Mouse (Mus musculus) limb, embryonic 13.5 days (tissue): ENCODE results near the gene Pdgfd. TPM values are rescaled to one million over a fixed set of nuclear protein-coding genes. Genes with fewer than 3 reads are reported as not detected.
A peak's percentile ranks its signal among the peaks of the same experiment; 100 is the strongest.

Experiments used
- ATAC-seq: fragments of 200-750 bp; cut with Nextera tagmentation; 2 replicates; pipeline ENCODE4 v1.8.0; 2017; ENCODE audit warnings: low read depth, moderate number of reproducible peaks, moderate TSS enrichment; ENCODE audit not compliant: low FRiP score
- H3K27ac ChIP-seq: fragments of 300-500 bp; sonication (generic); 2 replicates; pipeline ENCODE4 v1.5.1; 2015; ENCODE audit warnings: inconsistent platforms, mild to moderate bottlenecking, moderate library complexity
- H3K27me3 ChIP-seq: fragments of 300-500 bp; sonication (generic); 2 replicates; pipeline ENCODE4 v1.6.1; 2015; ENCODE audit warnings: mild to moderate bottlenecking, inconsistent platforms
- H3K36me3 ChIP-seq: fragments of 300-500 bp; sonication (generic); 2 replicates; pipeline ENCODE4 v1.6.1; 2015; ENCODE audit warnings: inconsistent platforms, mild to moderate bottlenecking, moderate library complexity
- H3K4me1 ChIP-seq: fragments of 300-500 bp; sonication (generic); 2 replicates; pipeline ENCODE4 v1.6.1; 2015; ENCODE audit warnings: inconsistent platforms
- H3K4me2 ChIP-seq: fragments of 300-500 bp; sonication (generic); replicated peaks from 2 replicates; pipeline ENCODE4 v1.6.1; 2015; ENCODE audit warnings: inconsistent platforms, mild to moderate bottlenecking, moderate library complexity
- H3K4me3 ChIP-seq: fragments of 300-500 bp; sonication (generic); 2 replicates; pipeline ENCODE4 v1.5.1; 2015; ENCODE audit warnings: moderate library complexity, mild to moderate bottlenecking, inconsistent platforms
- H3K9ac ChIP-seq: fragments of 300-500 bp; sonication (generic); 2 replicates; pipeline ENCODE4 v1.6.1; 2015; ENCODE audit warnings: mild to moderate bottlenecking, inconsistent platforms
- H3K9me3 ChIP-seq: fragments of 300-500 bp; sonication (generic); 2 replicates; pipeline ENCODE4 v1.6.1; 2016; ENCODE audit warnings: inconsistent platforms
- WGBS: fragments of 180-500 bp; shearing (Covaris S2); methylation state at CpG from one replicate; pipeline ENCODE4 v1.1.7; 2015; 5-methylcytosine and 5-hydroxymethylcytosine counted together
- polyA plus RNA-seq: library from polyadenylated mRNA; unstranded; fragments of >200 nt; fragmentation: Nextera tagmentation; extraction: Ambion mirVana; gene quantifications from 2 replicates; pipeline ENCODE4 v1.2.1, GENCODE M21; 2015

Pdgfd gene
- polyA plus RNA-seq, 1 experiment from 2014 or later, result 11.0 TPM

DNA sequence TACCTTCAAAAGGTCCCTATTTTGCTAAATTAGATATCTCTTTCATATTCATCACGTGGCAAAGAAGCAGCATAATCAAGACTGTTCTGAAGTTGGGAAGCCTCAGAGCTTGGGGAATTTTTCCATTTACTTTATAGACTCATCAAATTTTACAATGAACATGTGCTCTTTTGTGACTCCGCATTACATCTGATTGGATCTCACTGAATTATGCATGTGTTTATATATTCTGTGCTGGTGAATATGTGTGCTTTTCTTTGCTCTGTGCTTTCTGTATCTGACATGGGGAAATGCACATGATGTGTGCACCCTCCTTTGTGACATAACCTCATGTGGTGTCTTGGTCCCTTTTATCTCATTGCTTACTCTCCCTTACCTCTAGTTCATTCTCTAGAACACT, 83.6 kb downstream of the Pdgfd start:
- Histone ChIP-seq H3K27ac (no peak overlapping the region), H3K9ac (no peak overlapping the region), H3K4me1 (no peaks in the 10 kb centered on the region), H3K36me3 (no peaks in the 10 kb centered on the region), H3K4me3 (no peak overlapping the region), H3K9me3 (no peaks in the 10 kb centered on the region), H3K27me3 (no peaks in the 10 kb centered on the region), H3K4me2 (no peak overlapping the region)
- 57% methylated on average over 2 of the region's 2 CpGs for WGBS
- ATAC-seq, result no peak

DNA sequence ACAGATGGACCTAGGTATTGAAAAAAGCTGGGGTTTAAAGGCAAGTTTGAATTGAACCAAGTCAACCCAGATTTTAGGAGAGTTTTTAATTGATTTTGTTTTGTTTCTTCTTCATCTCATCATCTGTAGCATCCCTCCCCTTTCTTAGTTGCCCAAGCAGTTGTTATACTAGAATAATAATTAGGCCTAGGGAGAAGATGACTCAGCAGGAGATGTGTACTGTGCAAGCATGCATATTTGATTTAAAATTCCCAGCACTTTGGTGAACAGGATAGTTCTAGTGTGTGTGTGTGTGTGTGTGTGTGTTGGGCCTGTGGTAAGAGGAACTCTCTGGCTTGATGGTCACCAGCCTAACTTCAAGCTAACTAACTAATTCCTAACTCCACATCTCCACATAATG, 88.7 kb downstream of the Pdgfd start:
- Histone ChIP-seq H3K4me2 (no peak overlapping the region), H3K4me3 (no peak overlapping the region), H3K9ac (no peak overlapping the region), H3K27me3 (no peaks in the 10 kb centered on the region), H3K4me1 (no peaks in the 10 kb centered on the region), H3K27ac (no peak overlapping the region), H3K9me3 (no peaks in the 10 kb centered on the region), H3K36me3 (no peaks in the 10 kb centered on the region)
- no peak for ATAC-seq

DNA sequence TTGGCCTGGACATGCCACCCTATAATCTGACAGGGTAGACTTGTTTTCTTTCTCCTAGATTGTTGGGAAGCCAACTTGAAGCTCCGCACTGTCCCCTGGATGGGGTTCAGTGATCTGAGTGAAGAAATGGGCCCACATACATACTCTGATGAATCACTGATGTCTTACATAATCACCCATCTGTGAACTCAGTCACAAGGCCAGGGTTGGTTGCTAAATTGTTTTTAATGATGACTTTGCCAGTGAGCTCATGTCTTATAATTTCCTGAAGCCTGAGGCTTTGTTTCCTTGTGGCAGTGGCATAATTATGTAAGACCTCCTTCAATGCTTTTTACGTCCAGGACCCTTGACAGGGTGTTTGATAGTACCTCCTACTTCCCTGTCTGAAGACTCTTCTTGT, 96.4 kb downstream of the Pdgfd start:
- H3K9me3 ChIP-seq, result 0 out of 2 replicates have a peak, but pooled peaks cover 3% of the 10 kb centered on the region
- 0 out of 2 replicates have a peak, but pooled peaks cover under 1% of the 10 kb centered on the region for H3K4me1 ChIP-seq
- no peaks in the 10 kb centered on the region for H3K27me3 ChIP-seq
- H3K9ac ChIP-seq, result no peak overlapping the region
- H3K4me3 ChIP-seq, result no peak overlapping the region
- no peak overlapping the region for H3K4me2 ChIP-seq
- no peak overlapping the region for H3K27ac ChIP-seq
- 79% methylated on average over 2 of the region's 2 CpGs for WGBS
- H3K36me3 ChIP-seq, result no peaks in the 10 kb centered on the region
- ATAC-seq, result no peak

DNA sequence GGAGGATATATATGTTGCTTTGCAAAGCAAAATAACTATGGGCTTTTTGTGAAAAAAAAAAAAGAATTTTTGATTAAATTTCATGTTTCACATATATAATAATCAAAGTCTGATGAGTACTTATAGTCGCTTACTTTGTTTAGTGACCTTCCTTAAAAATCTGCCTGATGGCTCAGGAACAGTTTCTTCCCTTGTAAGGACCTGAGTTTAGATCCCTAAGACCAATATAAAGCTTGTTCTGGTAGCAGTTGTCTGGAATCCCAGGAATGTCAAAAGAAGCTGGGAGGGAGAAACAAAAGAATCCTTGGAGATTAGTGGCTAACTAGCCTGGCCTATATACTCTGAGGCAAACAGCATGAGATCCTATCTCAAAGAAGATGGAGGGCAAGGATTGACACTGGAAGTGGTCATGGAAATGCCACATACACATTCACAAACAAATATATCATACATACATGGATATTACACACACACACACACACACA, 101.5 kb downstream of the Pdgfd start, which contains the start of gene Ddi1:
TSS of gene Ddi1 (minus strand) at position 51 of the 485 bp plus-strand sequence.
- H3K4me2 ChIP-seq, result no peak within 1 kb of the TSS
- H3K36me3 ChIP-seq, result no peaks in the 10 kb centered on the region
- peaks cover 3% of the 10 kb centered on the region; the same call in 1 of the 2 replicates for H3K4me1 ChIP-seq
- no peak within 1 kb of the TSS for H3K27ac ChIP-seq
- ATAC-seq, result no peak
- 0 out of 2 replicates have a peak, but pooled peaks cover 3% of the 10 kb centered on the region for H3K9me3 ChIP-seq
- no peak within 1 kb of the TSS for H3K4me3 ChIP-seq
- no peak within 1 kb of the TSS for H3K9ac ChIP-seq
- H3K27me3 ChIP-seq, result no peaks in the 10 kb centered on the region
- 70% methylated on average over 1 of the region's 1 CpGs for WGBS

DNA sequence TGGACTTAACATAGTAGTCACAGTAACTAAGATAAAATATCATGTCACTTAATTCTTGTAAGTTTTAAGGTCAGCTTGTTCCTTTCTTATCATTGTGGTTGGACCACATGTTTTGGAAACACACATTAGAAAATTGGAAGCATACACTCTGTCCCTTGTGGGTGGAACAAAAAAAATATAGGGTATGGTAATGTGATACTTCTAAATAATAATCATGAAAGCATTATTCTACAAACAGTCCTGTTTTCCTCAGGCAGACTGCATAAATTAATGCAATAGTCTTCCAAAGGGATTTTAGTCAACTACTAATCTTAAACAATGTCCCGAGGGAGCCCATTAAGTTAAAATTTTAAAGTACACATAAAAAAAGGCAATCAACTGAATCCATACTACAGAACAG, 108.0 kb downstream of the Pdgfd start:
- Histone ChIP-seq H3K27ac (no peak overlapping the region), H3K4me3 (no peak overlapping the region), H3K36me3 (no peaks in the 10 kb centered on the region), H3K4me1 (peaks cover 3% of the 10 kb centered on the region; the same call in 1 of the 2 replicates), H3K9ac (no peak overlapping the region), H3K9me3 (no peaks in the 10 kb centered on the region), H3K27me3 (no peaks in the 10 kb centered on the region), H3K4me2 (no peak overlapping the region)
- WGBS, result 40% methylated on average over 1 of the region's 1 CpGs
- peak; percentile 32; the same call in 1 of the 2 replicates for ATAC-seq

DNA sequence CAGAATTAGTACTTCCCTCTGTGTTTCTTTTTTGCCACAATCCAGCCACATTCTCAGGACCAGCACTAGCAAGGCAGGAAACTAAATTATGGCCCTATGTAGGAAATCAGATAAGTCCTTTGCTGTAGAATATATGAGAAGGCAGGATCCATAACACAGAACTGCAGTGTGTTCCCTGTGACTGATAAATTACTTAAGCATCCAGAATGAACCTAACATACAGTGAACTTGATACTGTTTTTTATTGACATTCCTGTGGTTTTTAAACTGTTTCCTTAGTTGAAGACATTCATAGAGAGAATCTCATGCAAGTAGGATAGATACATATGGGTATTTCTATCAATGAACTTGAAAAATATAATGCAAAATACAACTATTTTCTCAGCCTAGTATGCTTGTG, 109.1 kb downstream of the Pdgfd start:
- no peaks in the 10 kb centered on the region for H3K27me3 ChIP-seq
- H3K4me1 ChIP-seq, result peaks cover 3% of the 10 kb centered on the region; the same call in 1 of the 2 replicates
- H3K36me3 ChIP-seq, result no peaks in the 10 kb centered on the region
- no peak overlapping the region for H3K4me2 ChIP-seq
- no peak overlapping the region for H3K9ac ChIP-seq
- H3K4me3 ChIP-seq, result no peak overlapping the region
- ATAC-seq, result no peak; the same call in 1 of the 2 replicates
- H3K27ac ChIP-seq, result no peak overlapping the region
- no peaks in the 10 kb centered on the region for H3K9me3 ChIP-seq

DNA sequence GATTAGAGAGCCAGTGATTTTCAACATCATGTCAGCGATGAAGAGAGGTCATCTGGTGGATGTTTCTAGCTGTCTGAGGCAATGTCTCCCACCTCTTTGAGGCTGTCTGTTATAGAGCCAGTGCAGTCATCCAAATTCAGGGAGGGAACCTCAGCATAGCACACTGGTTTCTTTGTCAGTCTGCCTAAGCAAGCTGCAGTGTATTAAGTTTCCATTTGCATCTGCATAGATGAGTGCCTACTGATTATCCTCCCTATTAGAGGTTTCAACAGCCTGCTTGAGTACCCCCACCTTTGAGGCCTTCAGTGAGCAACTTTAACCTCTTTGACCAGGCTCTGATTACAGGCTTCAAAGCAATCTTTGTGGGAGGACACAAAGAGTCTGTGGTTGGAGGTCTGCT, 118.4 kb downstream of the Pdgfd start:
- H3K27ac ChIP-seq, result no peak overlapping the region
- 65% methylated on average over 1 of the region's 1 CpGs for WGBS
- ATAC-seq, result no peak
- H3K4me1 ChIP-seq, result no peaks in the 10 kb centered on the region
- no peaks in the 10 kb centered on the region for H3K27me3 ChIP-seq
- no peaks in the 10 kb centered on the region for H3K36me3 ChIP-seq
- H3K9ac ChIP-seq, result no peak overlapping the region
- no peak overlapping the region for H3K4me3 ChIP-seq
- no peaks in the 10 kb centered on the region for H3K9me3 ChIP-seq
- H3K4me2 ChIP-seq, result no peak overlapping the region

DNA sequence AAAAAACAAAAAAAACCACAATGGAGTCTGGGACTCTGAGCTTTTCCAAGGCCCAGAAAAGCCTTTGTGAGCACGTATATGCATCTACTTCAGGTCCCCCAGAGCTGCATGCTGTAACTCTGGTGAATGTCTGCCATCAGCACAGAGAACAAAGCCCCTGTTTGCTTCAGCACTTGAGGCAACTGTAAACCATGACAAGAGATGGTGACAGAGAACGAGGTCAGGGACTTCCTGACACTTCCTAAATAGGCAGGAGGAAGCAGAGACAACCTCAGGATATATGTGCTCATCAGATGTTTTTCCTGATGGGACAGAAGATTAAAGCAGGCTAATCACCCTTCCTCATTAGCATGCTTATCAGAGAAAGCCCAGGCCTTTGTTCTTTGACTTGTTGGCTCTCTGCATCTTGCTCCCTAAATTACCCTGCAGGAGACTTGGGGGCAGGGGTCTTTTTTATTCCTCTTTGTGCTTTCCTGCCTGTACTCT, 120.9 kb downstream of the Pdgfd start:
- Histone ChIP-seq H3K27me3 (no peaks in the 10 kb centered on the region), H3K4me1 (no peaks in the 10 kb centered on the region), H3K4me2 (no peak overlapping the region), H3K36me3 (no peaks in the 10 kb centered on the region), H3K4me3 (no peak overlapping the region), H3K27ac (no peak overlapping the region), H3K9ac (no peak overlapping the region), H3K9me3 (no peaks in the 10 kb centered on the region)
- no peak for ATAC-seq
- WGBS, result 10% methylated on average over 2 of the region's 2 CpGs

DNA sequence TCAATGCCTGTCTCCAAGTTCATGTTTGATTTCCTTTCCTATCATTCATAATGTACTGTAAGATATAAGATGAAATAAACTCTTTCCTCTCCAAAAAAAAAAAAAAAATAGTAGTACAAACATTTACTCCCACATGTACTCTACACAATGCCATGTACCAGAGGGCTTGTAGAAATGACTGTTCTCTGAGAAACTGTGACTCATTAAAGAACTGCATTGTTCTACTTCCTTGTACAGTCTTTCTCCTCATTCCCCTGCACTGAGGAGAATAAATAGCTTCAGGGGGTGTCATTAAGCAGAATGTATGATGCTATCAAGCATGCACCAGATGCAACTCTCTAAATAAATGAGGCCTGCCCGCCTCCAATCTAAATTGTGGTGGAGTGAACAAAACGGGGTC, 130.2 kb downstream of the Pdgfd start:
- H3K27me3 ChIP-seq, result no peaks in the 10 kb centered on the region
- WGBS, result 79% methylated on average over 2 of the region's 2 CpGs
- no peaks in the 10 kb centered on the region for H3K36me3 ChIP-seq
- H3K4me2 ChIP-seq, result no peak overlapping the region
- H3K9me3 ChIP-seq, result no peaks in the 10 kb centered on the region
- no peak overlapping the region for H3K4me3 ChIP-seq
- H3K9ac ChIP-seq, result no peak overlapping the region
- no peaks in the 10 kb centered on the region for H3K4me1 ChIP-seq
- ATAC-seq, result no peak
- no peak overlapping the region for H3K27ac ChIP-seq

DNA sequence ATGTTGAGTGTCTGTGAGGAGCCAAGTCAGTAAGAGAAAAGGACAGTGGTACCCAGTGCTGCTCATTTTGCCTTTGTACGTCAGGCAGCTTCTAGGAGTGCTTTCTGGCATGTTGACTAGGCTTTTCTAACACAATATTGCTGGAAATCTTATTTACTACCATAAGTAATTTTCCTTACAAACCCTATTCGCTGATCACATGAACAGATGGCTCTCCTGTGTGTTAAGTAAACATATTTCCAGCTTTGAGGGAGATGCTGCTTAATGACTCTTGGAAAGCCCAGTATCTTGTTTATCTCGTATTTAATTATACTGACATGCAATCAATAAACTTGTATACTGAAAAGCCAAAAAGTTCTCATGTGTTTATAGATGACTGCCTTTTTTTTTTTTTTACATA, 133.7 kb downstream of the Pdgfd start:
- Histone ChIP-seq H3K27ac (no peak overlapping the region), H3K4me3 (no peak overlapping the region), H3K9ac (no peak overlapping the region), H3K27me3 (no peaks in the 10 kb centered on the region), H3K9me3 (no peaks in the 10 kb centered on the region), H3K4me1 (no peaks in the 10 kb centered on the region), H3K4me2 (no peak overlapping the region), H3K36me3 (no peaks in the 10 kb centered on the region)
- WGBS, result 76% methylated on average over 3 of the region's 3 CpGs
- no peak for ATAC-seq

DNA sequence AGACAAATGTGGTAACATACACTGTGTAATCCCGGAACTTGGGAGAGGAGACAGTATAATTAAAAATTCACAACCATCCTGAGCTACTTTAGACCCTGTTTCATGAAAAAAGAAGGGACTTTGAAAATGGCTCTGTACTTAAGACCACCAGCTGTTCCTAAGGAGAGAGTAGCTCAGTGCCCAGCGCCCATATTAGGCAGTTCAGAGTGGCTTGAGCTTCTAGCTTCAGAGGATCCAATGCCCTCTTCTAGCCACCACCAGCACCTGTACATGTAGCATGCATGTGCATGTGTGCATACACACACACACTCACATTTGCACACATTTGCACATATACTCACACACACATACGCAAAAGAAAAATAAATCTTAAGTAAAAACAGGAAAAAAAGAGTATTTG, 136.2 kb downstream of the Pdgfd start:
- H3K4me2 ChIP-seq, result no peak overlapping the region

DNA sequence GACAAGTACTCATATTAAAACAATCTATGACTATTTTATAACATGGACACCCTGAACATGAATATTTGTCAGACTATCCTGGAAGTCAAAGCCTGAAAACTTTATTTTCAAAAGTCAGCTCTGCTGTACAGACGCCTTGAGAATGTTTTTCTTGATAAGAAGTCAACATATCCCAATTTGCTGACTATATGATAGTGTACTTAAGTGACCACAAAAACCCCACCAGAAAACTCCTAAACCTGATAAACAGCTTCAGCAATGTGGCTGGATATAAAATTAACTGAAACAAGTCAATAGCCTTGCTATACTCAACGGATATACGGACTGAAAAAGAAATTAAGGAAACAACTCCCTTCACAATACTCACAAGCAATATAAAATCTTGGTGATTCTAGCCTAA, 137.5 kb downstream of the Pdgfd start:
- H3K36me3 ChIP-seq, result no peaks in the 10 kb centered on the region
- H3K4me3 ChIP-seq, result no peak overlapping the region
- H3K27me3 ChIP-seq, result no peaks in the 10 kb centered on the region
- no peak overlapping the region for H3K9ac ChIP-seq
- H3K9me3 ChIP-seq, result no peaks in the 10 kb centered on the region
- no peak overlapping the region for H3K27ac ChIP-seq
- WGBS, result 88% methylated on average over 3 of the region's 3 CpGs
- ATAC-seq, result no peak
- no peak overlapping the region for H3K4me2 ChIP-seq
- H3K4me1 ChIP-seq, result no peaks in the 10 kb centered on the region

More for the DNA sequence above, 136.2 kb downstream of the Pdgfd start:
- Histone ChIP-seq H3K9ac (no peak overlapping the region), H3K27ac (no peak overlapping the region), H3K4me1 (no peaks in the 10 kb centered on the region), H3K27me3 (no peaks in the 10 kb centered on the region), H3K9me3 (no peaks in the 10 kb centered on the region), H3K36me3 (no peaks in the 10 kb centered on the region), H3K4me3 (no peak overlapping the region)
- 87% methylated on average over 3 of the region's 3 CpGs for WGBS
- no peak for ATAC-seq

DNA sequence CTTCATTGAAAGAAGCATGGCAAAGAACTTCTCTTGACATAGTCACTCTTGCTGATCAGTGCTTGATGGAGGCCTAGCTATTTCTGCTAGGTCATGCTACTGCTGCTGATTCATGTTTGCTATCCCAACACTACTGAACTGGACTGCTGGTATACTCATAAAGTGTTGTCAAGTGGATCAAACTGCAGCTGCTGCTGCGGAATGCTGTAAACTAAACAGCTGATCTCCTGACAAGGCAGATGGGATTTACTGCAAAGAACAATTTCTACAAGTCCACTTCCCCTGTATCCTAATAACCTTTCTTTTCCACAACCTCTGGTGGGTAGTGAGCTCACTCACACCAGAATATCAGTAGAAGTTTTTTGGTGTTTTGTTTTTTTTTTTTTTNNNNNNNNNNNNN, 148.7 kb downstream of the Pdgfd start:
- no peaks in the 10 kb centered on the region for H3K9me3 ChIP-seq
- H3K4me3 ChIP-seq, result no peak overlapping the region
- H3K36me3 ChIP-seq, result no peaks in the 10 kb centered on the region
- H3K9ac ChIP-seq, result no peak overlapping the region
- H3K4me2 ChIP-seq, result no peak overlapping the region
- H3K27ac ChIP-seq, result no peak overlapping the region
- no peaks in the 10 kb centered on the region for H3K27me3 ChIP-seq
- 82% methylated on average over 1 of the region's 1 CpGs for WGBS
- no peaks in the 10 kb centered on the region for H3K4me1 ChIP-seq
- ATAC-seq, result no peak
